Mouse (Mus musculus) thymus, postnatal 4 days (tissue): ENCODE measurements at regions not wholly inside any gene's neighbourhood (a gene's known extent, or its start where the extent isn't known, plus 50 kb on each side); places are given as distances from the start of the nearest gene placed in this dataset.

ENCODE experiments used
- DNase-seq: peaks from one replicate; pipeline ENCODE4 v3.0.0; 2021

DNA sequence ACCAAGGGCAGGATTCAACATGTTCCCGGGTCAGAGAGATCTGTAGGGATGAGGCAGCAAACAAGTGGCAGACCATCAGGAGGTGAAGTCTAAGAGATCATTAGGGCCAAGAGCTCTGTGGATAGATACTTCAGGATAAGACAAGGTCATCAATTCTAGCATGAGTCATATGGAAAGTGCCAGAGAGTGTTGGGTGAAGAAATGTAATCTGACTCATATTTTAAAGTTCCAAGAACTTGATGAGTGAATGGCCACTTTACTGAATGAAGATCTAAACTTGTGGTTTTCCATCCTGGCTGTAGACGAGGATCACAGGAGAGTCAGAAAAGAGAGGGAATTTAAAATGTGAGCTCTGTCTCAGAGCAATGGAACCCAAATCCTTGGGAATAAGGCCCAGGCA, 115.6 kb downstream of the Sox9 start:
- DNase-seq = no peak

DNA sequence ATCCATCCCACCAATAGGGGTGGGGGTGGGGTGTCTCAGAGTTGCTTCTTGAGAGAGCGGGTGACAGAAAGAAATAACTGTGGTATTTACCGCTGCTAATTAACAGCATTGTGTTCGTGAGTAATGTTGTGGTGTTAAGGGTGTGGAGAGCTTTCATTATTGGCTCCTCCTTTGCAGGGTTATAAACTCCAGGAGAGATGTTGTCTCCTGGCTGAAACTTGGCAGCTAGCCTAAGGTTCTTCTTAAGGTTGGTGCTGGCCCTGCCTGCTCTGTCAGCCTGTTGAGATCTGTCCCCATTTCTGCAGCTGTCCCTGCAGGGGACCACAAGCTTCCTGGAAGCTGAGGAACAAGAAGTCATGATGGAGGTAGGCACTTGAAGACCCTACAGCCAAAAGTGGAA, 120.6 kb downstream of the Sox9 start:
- DNase-seq = no peak

DNA sequence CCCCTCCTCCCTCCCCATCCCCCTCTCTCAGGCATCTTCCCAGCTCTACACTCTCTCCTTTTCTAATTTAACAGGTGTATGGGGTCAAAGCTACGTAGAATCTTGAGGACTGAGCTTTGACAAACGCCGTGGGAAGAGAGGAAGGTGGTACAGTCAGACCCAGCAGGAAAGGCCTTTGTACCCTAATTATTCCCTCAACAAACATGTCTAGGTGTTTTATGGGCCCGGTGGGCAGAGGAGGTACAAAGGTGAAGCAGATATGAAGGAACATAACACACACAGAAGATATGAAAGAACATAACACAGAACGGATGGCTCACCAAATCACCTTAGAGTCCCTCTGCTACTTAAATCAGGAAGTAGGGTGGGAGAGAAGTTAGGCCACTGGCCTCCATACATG, 128.3 kb downstream of the Sox9 start:
- DNase-seq = no peak

DNA sequence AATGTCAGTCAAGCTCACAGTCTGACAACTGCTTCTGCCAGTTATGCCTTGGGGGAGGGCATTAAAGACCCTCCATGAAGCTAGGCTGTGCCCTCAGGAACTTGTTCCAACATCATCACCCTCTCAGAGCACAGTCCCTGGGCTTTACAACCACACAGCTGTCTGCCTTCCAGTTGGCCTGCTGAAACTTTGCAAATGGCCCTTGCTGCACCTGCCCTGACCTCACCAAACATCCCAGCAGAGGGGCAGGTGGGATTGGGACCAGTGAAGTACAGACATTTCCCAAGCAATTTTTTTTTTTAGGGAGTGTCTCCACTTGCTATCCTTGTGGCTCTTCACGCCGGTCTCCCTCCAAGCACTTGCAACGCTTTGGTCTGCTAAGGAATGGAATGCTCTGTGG, 130.9 kb downstream of the Sox9 start:
- DNase-seq = no peak

DNA sequence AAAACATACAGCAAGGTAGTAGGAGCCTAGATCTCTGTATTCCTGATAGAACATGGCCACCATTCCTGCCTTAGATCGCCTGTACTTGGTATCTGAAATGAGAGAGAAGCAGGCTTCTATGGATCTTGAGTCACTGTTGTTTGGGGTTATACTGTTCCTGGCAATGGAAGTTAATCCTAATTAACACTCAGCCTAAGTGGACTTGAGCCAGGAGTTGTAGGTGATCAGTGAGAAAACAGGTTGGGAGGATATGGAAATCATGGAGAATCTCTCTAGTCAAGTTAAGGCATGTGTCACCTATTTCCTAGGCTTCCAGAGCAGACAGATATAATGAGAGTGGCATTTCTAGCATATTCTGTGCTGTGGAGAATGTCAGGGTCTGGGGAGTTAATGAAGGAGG, 134.9 kb downstream of the Sox9 start:
- no peak for DNase-seq

DNA sequence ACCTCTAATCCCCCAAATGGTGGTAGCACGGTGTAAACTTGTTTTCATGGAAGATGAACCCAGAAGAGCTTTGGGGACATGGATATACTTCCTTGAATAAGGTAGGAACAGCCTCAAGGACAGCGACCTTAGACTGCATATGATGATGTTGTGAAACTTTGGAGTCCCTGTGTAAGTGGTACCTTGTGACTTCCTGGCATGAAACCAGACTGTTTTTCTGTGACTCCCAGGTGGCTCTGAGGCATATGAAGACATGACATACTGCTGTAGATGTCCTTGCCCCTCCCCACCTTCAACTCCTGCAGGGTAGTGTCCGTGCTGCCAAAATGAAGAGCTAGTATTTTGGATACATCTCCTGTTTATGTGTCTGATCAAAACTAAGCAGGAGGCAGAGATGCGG, 138.1 kb downstream of the Sox9 start:
- no peak for DNase-seq

DNA sequence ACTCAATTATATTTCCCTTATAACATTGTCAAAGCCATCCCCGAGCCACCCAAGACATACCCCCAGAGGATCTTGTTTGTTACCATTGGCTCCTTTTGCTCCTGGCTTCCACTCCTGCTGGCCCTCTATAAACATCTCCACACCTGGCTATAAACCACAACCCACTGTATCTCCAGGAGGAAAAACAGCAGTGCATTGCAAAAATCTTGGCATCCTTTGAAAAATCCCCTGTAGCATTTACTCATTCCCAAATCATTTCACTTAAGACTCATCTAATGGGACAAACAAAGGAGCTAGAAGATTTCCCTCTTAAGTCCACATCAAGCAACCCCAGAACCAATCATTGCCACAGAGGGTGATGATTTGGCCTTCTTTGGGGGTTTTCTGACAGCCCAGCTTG, 142.6 kb downstream of the Sox9 start:
- no peak for DNase-seq

DNA sequence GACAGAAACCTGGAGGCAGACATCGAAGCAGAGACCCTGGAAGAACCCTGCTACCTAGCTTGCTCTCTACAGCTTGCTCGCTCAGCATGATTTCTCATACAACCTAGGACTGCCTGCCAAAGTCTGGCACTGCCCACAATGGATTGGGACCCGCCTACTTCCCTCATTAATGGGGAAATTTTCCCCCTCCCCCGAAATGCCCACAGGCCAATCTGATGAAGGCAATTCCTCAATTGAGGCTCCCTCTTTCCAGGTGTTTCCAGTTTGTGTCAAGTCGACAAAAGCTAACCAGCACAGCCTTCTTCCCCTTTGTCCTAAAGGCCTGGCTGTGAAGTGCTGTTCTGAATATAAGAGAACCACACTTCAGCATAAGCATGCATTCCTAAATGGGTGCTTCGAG, 143.1 kb downstream of the Sox9 start:
- DNase-seq = no peak

DNA sequence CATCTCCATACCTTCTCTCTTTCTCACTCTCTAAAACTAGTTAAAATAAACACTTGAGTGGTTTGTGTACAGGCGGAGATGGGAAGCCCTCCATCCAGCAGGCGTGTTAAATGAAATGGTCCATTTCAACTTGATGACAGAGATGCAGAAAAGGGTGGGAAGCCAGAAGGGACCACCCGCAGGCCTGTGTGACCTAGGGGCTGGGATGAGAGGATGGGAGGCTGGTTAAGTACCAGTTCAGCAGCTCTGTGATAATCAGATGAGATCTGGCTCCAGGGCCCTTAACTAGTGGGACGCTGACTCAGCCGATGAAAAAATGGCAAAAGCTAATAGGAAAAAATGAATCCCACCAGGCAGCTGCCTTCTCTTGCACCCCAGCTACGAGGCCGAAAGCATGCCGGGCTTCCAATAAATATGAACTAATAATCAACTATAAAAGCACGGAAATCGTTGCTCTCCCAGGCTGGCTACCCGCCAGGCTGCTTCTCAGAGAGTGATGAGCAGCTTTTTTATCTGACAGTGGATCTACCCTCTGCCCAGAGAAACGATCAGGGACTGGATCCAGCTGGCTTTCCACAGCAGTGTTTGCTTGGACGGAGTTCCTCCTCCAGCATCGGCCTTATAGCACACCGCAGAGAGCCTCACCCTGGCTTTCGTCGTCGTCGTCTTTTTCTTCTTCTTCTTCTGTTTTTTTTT, 144.5 kb downstream of the Sox9 start:
- DNase-seq = no peak

DNA sequence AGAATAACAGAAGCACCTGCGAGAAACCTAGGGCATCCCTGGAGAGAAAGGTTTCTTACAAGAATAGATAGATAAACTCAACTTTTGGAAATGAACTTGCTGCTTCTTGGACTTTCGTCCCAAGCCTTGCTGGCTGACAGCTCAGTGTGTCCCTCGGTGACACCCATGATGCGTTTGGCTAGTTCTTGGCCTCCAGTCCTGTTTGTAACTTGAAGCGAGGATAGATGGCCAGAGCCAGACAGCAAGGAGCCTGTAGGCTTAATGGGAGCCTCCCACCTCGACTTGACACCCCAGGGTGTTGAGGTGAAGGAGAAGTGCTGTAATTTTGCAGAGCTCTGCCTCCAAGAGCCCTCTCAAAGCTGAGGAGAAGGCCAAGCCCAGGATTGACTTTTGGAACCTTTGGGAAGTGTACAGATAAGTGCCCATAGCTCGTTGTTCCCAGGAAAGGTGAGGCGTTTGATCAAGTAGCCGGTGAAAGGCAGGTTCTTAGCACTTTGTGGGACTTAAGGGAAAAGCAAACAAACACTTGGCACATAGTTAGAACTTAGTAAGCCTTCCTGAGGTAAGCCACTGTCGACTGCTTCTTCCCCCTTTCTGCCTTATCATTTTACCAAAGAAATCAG, 148.3 kb downstream of the Sox9 start:
- no peak for DNase-seq

DNA sequence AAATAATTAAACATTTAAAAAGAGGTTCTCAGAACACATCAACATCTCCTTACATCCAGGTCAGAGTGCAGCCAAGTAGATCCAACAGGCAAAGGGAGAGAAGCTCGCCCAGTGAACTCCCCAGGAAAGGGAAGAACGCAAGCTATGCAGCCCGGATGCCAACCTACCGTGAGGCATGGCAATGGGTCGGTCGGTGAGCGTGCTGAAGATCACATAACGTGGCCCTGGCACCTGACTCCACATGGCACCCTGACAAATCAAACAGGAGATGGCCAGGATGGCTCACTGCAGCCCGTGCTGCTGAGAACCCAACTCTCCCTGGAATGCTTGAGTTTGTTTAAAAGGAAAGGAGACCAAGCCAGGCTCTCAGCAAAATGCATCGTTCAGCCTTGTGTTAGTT, 156.0 kb downstream of the Sox9 start:
- DNase-seq = no peak

DNA sequence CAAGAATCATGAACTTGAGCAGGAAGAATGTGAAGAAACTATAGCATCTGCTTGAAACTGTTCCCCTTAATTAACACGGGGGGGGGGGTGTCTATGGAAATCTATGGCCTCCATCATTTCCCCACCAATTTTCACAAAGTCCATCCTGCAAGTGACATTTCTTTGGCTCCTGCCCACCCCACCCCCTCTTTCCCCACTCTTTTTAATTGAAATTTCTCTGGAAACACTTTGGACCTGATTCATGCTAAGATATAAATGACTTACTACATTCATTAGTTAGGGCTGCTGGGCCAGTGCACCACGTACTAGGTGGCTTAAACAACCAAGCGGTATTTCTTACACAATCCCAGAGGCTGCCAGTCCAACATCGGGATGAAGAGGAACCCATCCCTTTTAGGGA, 169.4 kb downstream of the Sox9 start:
- no peak for DNase-seq

DNA sequence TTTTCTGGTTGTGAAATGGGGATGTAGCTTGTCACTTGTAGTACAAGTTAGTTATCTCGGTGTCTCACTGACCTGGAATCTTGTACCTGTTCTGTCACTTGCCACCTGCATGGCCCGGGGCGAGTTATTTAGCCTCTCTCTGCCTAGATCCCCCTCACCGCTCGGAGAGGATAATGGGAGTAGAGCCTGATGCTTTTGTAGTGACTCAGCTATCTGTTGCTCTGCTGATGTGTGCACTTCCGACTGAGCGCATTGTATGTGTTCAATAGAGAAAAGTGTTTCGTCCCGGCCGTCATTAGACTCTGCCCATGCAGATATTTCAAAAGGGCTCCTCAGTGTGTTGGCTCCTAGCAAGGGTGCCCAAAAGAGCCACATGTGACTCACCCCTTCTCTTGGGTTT, 170.3 kb downstream of the Sox9 start:
- DNase-seq = no peak

DNA sequence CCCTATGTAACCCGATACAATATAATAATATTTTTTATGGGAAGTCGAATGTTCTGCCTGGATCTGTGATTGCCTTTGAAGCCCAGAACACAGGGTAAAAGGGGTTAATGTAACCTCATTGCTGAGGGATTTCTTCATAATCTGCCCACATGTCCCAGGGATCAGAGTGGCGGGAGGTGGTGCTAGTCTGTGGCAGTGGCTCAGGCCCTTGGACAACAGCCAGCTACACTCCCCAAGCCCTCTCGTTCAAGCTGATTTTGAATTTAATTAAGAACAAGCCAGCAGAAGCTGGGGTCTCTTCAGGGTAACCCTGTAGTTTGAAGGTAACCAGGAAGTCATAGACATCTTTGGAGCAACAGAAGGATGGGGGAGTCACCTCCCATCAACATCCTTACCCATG, 171.5 kb downstream of the Sox9 start:
- no peak for DNase-seq

DNA sequence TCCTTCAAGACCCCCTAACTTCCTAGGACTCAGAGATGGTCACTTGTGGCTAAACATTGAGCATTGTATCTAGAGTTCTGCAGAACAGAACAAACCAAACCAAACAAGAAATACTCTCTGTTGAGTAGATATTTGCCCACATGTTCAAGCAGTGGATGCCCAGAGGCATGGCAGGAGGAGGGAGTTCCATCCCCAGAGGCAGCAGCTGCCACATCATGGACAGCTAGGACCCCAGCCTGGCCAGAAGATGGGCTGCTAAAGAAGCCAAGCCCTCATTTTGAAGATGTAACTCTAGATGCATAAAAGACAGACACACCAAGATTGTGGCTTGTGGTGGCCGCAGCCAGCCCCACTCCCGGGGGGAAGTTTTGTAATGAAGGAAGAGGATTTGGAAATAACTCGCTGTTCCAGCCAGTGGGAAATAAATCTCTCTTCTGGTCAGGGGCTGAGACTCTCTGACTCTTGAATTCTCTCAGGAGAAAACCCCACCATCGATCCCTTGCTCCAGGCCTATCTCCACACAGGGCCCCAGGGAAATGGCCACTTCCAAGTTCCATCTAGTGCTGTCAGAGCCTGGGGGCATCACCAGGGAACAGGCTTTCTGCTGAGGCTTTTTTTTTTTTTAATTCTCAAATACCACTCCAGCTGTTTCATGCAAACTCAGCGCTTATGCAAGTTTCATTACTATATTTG, 174.9 kb downstream of the Sox9 start:
- DNase-seq = no peak

DNA sequence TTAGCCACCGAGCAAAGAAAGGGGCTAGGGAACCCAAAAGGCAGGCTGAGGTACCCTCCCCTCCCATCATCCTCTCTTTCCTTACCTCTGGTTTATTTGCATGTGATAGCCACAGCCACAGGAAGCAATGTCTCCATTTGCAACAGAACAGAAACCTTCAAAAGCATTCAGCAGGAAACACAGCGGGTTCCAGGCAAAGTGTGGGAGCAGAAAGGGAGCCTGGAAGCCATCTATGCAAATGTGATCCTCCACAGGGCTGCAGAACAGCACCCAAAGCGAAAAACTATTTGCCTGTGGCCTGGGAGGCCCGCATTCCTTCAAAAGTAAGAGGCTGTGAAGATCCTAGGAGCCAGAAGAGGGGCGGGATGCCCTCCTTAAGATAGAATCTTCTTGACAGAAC, 177.6 kb downstream of the Sox9 start:
- no peak for DNase-seq

DNA sequence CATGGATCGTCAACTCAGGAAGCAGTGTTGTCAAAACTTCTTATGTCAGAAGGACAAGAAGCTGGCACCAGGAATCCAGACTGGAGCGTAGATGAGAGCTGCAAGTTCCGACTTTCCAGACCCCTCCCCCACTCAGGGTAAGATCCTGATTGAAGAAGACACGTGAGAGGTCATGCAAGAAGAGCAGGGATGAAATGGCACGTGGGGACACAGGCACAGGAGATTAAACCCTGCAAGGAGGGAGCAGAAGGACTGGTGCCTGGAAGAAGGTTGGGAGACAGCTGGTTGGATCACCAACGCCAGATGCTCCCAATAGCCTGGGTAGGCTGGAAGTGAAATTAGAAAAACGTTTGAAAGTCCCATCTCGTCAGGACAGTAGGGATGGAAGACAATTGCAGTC, 191.3 kb downstream of the Sox9 start:
- no peak for DNase-seq

DNA sequence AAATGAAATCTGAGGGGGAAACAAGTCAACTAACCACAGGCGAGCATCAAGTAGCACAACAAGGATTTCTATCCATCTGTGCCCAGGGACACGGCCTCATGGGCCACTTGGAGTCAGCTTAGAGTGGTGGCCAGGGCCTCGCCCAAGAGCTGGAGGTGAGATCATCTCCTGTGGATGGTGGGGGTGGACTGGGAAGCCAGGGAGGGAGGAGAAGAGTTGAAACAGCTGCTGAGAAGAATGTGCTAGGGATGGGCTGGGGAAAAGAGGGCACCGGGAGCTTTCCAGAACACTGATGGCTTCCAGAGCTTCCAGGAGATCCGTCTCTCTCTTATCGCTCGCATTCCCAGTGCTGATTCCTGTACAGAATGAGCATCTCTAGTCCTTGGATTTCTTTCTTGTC, 192.9 kb downstream of the Sox9 start:
- DNase-seq = no peak

DNA sequence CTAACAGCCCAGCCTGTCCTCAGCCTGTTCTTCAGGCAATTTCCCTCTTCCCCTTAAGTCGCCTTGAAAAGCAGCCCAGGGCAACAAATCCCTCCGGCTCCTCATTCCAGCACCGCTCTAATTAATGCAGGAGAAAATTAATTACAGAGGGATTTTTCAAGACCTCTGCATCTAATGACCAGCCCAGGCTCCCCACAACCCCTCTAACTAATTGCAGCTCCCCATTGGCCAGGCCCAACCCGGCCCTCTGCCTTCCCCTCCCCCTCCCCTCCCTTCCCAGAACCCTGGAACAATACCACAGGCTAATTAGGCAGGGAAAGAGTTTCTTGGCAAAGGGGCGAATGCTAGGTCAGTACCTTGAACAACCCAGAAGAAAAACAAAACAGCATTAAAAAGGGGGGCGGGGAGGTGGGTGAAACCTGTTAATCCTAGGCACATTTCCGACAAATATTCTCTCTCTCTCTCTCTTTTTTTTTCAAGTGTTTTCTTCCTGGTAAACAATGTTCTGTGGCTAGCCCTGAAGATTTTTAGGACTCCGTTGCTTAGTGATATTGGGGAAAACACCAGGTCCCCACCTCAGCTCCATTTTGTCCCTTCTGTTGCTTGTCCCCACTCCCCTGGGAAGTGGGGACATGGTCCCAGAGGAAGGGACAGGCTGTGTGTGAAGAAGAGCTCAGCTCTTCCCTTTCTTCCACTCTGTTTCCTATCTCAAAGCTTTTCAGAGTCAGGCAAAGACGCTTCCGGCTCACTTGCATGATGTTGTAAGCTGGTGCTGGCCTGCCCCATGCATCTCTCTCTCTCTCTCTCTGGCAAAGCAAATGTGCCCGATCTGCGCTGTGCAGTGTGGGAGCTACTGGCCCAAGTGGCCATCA, 195.1 kb downstream of the Sox9 start:
- no peak for DNase-seq

DNA sequence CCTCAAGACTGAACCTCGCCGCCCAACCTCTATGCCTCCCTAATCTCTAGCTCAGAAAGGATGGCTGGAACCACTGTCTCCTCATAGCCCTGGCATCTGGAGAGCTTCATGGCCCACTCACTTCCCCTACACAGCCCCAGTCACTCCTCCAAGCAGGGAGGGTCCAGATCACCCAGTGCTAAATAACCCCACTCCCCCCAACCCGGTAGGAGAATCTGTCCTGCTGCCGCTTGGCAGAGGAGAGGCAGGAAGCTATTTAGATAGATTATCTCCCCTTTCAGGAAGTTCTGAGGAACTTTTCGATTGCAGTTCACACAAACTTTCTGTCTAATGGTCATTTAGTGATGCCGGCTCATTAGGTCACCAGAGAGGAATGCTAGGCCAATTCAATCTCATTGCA, 196.9 kb downstream of the Sox9 start:
- no peak for DNase-seq

DNA sequence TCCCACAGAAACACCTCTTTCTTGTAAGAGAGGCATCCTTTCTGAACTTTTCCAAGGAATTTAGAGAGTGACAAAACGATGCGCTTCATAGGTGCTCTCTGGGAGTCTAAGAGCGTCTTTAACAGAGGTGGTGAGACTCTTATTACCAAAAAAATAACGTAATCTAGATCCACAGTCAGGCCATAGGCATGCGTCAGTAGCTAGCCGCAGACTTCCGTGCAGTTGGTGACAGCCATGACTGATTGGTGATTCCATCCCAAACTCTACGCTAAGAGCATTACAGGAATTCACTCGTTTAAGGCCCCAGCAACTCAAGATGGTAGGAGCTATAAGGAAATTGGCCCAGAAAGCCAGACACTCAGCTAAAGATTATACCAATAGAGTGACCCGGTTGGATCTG, 197.4 kb downstream of the Sox9 start:
- no peak for DNase-seq

DNA sequence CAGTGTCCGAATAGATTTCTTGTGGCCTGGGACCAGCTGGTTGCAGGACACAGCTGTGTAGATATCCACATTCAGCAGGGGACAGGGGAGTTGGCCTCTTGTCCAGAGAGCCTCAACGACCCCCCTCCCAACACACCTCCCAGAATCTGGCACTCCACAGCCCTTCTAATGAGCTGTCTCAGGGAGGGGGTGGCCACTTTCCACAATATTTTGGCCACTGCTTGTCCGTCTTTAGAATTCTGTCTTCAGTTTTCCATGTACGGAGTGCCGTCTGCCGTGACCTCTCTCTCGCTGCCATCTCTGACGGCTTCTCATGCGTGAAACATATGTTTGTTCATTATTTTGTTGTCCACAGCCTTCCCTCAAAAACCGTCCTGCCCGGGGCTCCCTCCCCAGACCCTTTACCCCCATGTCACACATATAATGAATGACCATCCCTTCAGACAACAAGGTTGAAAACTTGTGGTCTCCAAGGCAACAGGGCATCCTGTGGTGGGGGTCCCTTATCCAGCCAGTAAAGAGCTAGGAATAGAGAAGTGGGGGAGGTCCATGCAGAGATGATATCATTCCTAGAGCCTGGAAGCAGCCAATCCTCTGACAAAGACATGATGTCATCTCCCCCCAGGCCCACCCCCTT, 200.3 kb downstream of the Sox9 start:
- DNase-seq = no peak
